Mouse (Mus musculus): Measurements from ENCODE around the gene Fbxo36.
A peak's percentile ranks its signal among the peaks of the same experiment; 100 is the strongest.

The Fbxo36 gene

DNA sequence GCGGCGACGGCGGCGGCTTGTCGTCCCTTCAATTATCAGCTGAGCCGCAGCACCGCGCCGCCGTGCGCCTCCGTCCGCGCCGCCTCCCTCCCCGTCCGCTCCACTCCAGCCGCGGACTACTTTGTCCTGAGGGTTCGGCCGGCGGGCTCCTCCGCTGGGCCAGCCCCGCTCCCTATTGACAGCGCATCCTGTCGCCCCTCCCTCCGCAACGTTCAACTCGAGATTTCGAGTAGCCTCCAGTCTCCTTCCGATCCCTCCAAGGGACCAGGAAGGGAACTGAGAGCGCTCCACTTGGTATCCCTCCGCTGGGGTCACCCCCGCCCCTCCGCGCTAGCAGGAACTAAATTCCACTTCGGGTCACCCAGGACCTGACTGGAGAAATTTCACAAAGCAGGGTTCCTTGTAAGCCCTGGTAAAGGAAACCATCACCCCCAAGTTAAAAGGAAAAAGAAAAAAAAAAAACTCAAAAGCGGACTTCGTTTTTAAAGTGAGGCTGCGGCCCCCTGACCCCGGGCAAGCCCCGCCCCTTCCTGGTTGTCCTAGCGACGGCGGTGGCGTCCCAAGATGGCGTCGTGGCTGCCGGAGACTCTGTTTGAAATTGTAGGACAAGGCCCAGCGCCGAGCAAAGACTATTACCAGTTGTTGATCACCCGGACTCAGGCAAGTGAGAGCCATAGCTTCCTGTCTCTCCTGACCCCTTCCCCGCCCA lies at the start of gene Fbxo36:
Gene Fbxo36 (plus strand): TSS at position 533 of the 709 bp plus-strand sequence.
- DNase-seq = peak; percentile 86

DNA sequence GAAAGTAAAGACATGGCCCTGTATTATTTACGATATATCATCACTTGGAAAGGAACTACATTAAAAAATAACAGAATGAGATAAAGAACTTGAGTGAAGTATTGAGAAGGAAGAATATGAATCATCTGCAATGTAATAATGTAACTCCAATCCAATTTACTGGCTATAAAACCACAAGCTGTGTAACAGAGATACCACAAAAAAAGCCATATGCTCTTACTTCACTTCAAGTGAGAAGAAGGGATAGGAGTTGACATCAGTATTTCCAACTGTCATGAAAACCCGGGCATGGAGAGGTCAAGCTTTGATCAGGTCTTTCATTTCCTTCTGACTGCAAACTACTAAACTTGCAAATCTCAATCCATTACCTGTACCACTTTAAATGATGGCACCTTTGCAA lies 48.2 kb upstream of the Fbxo36 start:
- no peak for DNase-seq

DNA sequence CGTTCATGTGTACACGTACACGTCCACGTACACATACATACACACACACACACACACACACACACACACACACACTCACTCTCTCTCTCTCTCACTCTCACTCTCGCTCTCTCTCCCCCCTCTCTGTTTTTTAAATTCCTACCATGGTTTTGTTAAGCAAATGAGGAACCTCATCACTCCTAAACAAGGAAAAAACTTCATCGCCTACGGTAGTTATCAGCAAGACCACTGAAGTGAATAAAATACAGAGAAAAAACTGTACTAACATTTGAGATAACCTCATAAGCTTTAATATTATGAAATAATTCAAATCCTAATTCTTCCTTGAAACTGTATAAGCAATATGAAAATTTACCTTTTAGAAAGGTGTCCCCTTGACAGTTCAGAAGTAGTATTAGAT lies 44.3 kb upstream of the Fbxo36 start:
- no peak for DNase-seq

DNA sequence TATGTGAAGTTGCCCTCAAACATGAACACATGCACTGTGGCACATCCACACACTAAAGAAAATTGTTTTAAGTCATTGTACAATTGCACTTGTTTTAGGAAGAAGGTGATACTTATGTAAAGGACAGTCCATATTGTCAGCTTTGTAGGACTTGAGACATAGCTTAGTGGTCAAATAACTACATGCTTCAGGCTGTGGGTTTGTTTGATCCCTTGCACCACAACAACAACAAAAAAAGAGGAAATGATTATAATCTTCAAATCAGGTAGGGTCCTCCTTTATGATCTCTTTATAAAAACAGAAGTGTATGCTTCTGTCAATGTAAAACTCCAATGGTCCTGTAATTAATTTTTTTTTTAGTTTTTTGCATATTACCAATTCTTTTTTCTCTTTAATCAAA lies 40.5 kb upstream of the Fbxo36 start:
- DNase-seq = no peak

DNA sequence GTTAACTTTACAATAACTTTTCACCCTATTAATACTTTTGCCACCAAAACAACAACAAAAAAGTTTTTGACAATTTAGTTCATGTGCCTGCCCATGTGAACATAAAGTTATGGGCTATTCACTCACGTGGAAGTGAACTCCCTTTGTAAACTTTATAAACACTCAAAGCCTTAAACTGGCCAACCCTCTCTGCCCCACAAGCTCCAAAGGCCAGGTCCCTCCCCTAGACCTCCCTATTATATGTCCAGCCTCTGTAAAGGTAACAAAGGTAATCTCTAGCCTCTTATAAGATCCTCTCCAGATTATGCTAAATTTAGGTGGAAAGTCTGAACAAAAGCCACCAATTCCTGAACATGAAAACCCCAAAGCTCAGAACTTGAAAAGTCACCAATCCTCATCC lies 35.9 kb upstream of the Fbxo36 start:
- DNase-seq = no peak

DNA sequence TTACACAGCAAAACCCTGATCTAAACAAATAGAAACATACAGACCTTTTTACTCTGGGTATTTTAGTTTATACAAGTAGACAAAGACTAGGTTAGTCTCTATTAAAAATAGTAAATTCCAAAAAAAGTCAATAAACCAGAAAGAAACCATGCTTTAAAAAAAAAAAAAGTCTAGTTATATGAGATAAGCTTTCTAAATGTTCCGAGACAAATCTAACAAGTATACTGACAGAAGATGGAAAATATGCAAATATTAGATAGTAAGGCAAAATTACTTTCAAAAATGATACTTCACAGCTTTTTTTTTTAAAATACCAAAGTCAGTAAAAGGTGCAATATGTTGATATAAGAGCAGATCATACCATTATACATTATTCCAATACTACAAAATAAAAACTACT lies 22.0 kb upstream of the Fbxo36 start:
- no peak for DNase-seq

DNA sequence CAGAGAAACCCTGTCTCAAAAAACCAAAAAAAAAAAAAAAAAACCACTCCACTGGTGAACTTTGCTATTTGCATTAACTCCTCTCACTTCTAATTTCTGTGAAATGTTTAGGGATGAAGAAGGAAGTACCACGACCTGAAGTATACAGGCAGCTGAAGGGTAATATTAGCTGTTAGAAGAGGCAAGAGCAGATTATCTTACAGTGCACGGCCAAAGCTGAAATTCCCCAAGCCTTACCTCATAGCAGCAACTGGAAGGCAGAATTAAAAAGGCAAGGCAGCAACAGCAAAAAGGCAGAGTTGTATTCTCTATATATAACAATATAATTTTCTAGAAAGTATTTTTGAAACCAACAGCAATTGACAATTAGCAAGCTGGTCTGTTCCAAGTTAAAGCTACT lies 14.6 kb upstream of the Fbxo36 start:
- no peak for DNase-seq

DNA sequence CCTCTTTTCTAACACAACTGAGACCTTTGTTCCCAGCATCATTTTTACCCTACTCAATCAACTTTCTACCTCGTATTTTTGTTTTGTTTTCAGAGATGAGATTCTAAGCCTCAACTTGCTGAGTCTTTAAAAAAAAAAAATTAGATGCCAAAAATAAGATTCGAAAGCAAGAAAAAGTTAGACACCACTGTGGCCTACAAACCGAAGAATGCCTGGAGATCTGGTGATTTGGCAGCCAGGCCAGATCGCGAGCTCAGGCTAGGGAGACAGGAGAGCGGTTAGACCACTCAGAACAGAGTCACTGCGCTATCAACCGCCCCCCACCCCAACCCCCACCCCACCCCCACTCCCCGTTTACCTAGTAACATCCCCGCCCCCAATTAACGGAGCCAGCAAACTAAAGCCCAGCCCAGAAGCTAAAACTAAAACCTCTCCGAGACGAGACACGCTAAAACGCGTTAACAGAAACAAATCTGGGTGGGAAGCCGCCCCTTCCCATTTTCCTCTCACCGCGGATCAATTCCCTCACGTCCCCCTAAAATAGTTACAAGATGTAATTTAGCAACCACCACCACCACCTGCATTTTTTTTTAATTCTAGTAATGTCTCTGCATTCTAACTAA lies 2.0 kb upstream of the Fbxo36 start:
- peak; percentile 6 for DNase-seq

DNA sequence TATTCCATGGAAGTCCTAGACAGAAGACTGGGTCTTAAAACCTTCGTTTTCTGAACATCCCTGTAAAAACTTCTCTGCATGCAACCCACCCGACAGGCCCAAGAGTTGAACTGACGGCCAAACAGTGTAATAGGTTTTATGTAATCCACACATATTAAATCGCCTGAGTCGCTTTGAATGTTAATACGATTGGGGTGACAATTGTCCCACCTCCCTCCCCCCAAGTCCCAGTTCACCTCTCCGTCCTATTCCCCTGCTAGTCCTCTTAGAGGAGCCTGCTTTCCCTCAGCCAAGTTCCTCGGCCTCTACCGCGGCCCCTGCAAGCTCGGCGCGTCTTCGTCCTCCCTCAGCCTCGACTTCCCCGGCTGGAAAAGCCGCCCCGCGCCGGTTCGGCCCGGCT lies 1.5 kb upstream of the Fbxo36 start:
- no peak for DNase-seq

DNA sequence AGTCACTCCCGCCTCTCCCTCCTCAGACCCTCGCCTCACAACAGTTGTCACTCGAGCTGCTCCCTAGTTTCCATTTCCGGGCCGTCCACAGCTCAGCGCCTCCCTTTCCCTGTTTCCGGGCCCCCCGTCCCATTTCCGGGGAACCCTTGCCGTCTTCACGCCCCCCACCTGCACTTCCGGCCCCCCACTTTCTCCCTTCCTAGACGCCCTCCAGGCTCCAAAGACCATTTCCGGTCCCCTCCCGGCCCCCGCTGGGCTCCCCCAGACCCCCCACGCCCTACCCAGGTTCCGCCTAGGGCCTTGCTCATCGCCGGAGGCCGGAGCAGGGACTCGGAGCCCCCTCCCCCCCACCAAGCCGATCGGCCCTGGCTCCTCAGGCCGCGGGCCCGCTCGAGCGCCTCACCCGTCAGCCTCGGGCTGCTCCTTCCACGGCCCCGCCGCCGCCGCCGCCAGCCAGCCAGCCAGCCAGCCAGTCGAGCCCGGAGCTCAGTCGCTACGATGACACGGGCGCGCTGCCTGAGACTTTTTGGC lies 955 bp upstream of the Fbxo36 start:
- peak; percentile 59 for DNase-seq

DNA sequence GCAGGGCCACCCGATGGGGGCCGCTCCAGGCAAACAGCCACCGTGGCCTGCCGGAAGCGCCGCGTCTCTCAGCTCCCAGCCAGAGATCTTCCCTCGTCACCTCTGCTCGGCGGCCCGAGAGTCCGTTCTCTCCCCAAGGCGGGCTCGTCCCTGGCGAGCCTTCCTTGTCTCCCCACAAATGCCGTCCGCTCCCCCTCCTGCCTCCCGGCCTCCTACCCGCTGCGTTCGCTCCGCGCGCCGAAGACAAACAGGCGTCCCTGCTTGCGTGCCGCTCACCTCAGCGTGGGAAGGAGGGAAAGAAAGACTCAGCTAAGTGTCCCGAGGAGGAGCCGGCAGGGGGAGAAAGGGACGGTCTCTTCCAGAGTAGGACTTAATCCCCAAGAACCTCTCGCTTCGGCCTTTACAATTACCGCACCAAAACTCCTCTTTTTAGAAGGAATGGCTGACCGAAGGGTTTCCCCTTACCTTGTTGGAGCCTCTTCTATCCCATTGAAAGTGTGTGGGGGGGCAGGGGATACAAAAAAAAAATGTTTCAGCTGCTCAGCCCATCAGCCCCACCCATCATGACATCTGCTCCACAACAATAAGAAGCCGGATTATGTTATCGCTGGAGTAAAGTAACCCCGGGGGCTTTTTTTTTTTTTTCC lies 500 bp downstream of the Fbxo36 start, which contains the start of gene Trip12:
Gene Trip12 (minus strand): TSS at position 499 of the 647 bp plus-strand sequence.
- no peak for DNase-seq

DNA sequence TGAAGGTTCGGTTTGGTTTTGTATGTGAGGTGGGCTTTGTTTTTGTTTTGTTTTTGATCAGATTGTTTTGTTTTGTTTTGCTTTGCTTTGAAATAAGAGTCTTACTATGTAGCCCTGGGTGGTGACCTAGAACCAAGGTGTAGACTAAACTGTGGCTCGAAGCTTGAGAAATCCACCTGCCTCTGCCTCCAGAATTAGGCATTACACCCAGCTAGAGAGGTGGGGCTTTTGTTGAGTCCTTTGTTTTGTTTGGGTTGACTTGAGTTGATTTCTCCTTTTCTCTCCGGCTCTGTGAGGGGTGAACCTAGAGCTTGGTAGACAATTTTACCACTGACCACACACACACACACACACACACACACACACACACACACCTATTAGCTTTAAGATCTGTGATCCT lies 1.4 kb downstream of the Fbxo36 start:
- no peak for DNase-seq

DNA sequence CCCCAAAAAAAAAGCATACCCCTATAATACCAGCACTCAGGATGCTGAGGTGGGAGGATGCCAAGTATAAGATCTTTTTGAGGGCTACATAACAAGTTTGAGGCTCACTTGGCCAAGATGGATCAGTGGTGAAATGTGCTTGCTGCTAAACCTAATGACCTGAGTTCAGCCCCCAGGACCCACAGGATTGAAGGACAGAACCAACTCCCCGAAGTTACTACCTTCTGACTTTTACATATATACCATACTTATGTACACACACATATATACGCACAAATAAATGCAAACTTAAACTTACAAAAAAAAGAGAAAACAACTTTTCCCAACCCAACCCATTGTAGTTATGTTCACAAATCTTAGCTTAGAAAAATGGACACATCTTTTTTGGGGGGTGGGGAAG lies 3.7 kb downstream of the Fbxo36 start:
- no peak for DNase-seq

DNA sequence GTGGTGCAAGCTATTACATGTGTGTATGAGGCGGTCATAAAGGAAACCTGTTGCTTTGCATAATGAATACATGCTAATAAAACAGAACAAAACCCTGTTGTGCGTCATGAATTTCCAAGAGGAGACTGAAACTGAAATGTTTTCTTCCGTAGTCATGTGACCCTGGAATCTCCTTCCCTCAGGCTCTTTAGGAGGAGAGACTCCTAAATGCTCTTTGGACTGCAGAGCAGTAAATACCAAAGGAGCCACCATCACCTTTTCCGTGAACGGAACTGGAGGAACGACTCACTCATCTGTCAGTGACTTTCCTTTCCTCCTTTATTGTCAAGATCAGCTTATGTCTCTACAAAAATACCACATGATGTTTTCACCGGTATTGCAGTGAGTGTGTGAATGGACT lies 8.1 kb downstream of the Fbxo36 start:
- DNase-seq = no peak

DNA sequence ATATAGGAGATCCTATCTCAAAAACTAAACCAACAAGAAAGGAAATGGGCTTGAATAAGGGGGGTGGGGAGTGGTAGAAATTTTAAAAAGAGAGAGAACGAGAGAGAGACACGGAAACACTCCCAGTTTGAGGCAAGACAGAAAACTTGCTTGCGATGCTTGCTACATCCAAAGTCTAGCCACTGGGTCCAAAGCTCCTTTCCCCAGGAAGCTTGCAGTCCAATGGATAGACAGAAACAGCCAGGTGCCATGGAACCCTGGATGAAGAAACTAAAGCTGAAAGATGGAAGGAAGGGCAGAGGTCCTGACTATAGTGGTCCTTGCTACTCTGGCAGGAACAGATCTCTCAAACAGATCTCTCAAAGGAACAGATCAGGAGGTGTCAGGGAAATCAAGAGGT lies 8.7 kb downstream of the Fbxo36 start:
- DNase-seq = no peak

DNA sequence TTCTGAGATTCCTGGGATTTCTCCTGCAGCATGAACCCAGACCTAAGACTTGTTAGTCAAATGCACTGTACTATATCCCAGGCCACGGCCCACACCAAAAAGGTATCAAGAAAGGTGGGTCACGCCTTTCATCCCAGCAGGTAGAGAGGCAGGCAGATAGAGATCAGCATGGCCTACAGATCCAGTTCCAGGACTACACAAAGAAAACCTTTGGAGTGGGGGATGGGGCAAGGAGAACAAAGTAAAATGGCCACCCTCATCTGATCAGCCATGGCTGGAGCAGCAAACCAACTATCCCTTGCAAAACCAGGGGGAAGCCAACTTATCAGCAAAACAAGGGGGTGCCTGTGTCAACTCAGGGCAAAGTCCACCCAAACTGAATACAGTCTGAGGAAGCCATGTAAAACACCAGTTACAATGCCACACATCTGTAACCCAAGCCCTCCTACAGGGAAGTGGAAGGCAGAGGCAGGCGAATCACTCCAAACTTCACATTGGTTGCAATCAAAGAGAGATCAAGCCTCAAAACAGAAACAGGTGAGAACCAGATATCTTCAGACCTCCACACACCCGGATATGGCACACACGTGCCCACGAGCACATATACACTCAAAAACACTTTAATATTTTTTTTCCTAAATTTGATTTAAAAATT lies 9.3 kb downstream of the Fbxo36 start:
- no peak for DNase-seq

DNA sequence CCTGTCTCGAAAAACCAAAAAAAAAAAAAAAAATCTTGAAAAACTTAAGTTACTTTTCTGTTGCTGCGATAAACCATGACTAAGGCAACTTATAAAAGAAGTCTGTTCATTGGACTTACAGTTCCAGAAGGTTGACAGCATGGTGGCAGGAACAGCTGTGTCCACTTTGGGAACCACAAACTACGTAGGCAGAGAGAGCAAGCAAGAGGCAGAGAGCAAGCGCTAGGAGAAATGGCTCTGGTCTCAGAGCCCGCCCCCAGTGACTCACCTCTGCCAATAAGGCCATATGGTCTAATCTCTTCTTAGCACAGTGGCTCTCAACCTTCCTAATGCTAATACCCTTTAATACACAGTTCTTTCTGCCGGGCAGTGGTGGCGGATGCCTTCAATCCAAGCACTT lies 10.2 kb downstream of the Fbxo36 start:
- DNase-seq = no peak

DNA sequence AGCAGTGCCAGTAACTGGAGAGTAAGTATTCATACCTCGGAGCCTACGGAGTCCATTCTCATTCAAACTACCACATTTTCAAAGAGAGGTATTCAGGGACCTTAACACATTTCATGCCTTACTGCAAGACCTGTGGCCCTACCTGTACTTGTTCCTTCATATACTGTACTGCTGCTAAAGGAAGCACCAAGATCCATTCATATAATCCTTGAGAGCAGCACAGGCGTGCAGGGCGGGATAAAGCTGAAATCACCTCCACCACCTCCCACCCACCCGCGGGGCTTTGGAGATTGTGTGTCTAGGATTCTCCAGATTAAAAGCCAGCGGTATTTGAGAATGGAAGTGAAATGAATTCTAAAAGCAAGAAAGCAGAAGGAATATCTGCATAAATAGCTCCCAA lies 10.8 kb downstream of the Fbxo36 start:
- no peak for DNase-seq

DNA sequence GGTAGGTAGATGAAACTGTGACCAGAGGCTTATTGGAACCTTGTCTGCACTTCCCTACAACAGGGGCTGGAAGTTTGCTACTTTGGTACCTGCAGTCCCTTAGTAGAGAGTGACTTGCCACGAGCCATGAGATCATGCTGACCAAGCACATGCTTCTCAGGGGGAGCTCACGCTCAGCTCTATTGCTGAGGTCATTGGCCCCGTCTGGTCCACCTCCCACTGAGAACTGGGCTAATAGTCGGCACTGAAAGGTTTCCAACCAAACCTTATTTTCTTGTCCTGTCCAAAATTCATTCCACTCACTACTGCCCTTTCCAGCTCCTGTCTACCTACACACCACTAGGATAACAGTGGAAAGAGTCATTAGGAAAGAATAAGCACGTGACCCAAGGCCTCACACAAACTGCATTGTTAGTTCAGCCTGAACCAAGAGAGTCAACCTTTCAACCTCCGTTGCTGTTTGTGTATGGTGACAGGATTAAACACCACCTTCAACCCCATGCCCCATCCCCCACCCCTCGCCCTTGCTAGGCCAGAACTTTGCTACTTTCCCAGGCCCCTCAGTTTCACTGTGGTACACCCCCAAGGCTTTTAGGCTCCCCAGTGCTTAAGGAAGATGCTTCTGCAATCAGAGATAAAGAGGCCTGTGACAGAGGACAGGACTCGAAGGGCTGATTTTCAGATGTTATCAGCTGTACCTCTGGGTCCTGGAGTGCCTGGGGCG lies 12.0 kb downstream of the Fbxo36 start:
- DNase-seq = no peak

DNA sequence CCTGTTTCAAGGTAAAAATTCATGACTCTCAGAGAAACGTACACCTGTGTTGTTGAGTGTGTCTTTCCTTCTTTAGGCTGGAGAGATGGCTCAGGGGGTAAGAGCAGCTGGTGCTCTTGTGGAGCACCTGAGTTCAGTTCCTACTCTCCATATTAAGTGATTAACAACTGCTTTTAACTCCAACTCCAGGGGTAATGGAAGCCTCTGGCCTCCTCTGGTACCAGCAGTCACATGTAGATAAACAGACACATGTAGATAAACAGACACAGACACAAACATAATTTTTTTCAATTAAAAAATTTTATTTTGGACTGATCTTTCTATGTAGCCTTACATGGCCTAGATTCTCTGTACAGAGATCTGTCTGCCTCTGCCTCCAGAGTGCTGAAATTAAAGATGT lies 14.1 kb downstream of the Fbxo36 start:
- no peak for DNase-seq

DNA sequence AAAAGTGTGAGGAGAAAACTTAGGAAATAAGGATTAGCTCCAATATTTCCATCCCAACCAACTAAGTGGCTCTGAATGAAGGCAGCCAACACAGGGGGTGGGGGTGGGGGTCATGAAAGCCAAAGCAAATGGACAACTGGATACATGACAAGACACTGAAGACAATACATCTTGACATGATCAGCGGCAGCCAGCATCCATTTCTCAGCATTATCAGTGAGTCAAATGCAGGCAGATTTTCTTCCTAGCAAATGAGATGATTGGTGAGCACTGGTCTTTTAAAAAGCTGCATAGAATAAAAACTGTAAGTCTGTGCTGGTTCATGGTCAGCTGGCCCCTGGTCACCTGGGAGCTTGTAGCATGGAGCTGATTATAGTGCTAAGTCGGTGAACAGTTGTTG lies 15.3 kb downstream of the Fbxo36 start:
- DNase-seq = no peak

DNA sequence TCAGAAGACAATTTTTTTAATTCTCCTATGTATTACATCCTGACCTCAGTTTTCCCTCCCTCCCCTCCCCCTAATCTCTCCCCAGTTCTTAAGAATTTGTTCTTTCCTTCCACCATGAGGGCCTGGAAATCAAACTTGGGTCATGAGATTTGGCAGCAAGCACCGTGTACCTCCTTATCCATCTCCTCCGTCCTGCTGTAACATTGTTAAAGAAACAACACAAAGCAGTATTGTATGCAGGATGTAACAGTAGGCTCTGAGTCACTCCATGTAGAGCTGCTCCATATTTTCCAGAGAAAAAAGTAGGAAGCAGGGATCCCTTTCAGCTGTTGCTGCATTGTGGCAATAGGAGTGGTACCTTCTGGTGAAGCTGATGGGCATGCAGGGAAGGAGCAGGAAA lies 16.1 kb downstream of the Fbxo36 start:
- no peak for DNase-seq

DNA sequence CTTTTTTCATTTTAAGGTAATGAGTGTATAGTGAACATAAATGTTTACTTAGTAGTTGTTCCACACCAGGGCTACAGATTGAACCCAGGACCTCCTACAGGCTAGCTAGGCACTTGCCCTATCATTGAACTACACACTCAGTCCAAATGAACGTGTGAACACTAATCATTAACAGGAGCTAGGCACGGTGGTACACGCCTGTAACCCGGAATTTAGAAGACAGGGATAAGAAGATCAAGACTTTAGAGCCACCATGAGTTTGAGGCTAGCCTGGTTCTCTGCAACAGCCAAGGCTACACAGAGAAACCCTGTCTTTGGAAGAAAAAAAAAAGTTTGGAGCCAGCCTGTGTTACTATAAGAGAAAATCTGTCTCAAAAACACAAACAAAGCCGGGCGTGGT lies 20.0 kb downstream of the Fbxo36 start:
- DNase-seq = no peak

Data from cerebellum, adult 11 months (tissue).